Mouse (Mus musculus) layer of hippocampus, adult 9-10 months (tissue): ENCODE data around the gene Gm6377.

Experiments
- DNase-seq: peaks from one replicate; pipeline ENCODE4 v3.0.0; 2022; ENCODE audit warnings: low spot score

Gene Gm6377

DNA sequence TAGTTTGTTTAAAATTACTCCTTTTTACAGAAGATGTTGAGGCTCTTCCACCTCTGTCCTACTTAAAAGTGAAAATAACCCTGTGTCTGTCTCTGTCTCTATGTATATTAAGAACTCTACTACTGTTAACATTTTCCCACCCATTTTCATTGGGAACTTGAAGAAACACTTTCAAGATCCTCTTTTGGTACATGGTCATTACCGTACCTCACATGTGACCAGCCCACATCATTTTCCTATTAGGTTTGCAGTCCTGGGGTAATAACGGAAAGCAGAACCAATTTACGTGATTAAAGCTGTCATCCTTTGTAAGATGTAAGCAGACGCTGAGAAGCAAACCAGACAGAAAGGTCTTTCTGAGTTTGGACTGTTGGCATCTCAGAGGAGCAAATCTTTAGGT lies at the start of gene Gm6377:
TSS of gene Gm6377 (plus strand) at position 289 of the 400 bp plus-strand sequence.
- DNase-seq, result no peak

DNA sequence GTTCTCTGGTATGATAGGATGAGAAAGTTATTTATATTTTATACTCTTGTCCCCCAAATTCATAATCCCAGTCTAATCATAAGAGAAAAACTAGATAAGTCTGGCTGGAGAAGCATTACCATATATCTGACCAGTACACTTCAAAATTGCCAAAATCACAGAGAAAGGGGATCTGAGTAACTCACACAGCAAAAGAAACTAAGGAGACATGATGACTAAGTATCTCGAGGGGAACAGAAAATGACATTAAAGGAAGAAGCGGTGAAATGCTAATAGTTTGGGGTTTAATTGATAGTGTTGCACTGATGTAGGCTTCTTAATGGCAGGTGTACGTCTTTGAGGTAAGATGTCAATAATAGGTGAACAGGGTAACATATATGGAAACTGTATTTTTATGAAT lies 49.4 kb upstream of the Gm6377 start:
- no peak for DNase-seq

DNA sequence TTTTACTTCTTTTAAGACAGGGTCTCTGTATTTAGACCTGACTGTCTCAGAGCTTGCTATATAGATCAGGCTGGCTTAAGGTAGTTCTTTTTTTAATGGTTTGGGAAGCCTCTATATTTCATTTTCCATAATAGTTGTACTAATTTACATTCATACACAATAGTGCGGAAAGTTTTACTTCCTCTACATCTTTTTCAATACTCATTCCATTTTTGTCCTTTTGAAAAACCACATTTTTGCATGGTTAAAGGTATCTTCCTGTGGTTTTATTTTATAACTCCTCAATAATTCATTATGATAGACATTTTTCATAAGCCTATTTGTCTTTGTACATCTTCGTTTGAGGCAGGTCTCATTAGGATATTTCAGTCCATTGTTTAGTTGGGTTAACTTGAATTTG lies 45.3 kb upstream of the Gm6377 start:
- no peak for DNase-seq

DNA sequence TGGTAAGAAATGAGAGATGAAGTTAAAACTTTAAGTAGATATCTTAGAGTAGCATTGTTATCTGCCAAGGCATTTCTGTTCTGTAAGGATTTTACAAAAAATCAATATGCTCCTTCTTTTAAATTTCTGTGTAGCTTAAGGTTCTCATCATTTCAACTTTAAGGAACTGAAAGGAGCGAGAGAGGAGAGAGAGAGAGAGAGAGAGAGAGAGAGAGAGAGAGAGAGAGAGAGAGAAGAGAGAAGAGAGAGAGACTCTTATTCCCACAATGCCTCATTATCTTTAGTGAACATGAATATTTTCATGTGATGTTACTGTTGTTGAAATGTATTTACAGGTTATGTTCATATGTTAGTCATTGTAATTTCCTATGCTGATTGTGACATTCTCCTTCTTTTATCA lies 36.2 kb upstream of the Gm6377 start:
- DNase-seq, result no peak

DNA sequence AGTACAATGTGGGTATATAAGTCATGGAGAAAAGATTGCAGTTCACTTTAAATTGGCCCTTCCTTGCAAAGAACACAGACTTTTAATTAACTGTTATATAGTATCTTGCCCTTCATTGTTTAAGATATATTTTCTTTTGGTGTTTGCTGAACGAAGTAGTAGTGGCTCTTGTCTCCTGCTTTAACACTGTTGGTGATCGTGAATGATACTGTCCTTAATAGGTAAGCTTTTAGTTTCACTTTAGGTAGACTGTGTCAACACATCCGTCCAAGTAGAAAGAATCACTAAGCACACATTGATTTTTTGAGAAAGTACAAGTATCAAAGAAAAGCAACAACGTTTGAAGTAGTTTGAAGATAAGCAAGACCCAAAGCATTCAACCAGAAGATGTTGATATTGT lies 35.7 kb upstream of the Gm6377 start:
- DNase-seq, result no peak

DNA sequence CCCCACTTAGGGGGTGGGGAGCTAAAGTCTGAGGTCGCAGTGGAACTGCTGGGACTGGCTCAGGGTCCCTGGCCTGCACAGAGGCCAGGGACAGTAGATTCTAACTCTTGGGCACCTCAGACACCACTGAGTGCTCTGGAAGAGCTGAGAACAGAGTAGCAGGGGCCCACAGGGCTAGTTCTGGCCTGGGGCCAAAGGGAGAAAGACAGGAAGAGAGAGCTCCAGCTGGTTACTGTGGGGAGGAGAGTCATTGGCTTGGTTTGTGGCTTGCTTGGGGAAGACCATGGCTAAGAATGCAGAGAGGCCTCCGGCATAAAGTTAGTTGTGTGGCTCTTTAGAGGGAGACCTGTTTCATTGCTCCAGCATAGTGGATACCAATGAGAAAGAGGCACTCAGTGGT lies 21.5 kb upstream of the Gm6377 start:
- DNase-seq, result no peak

DNA sequence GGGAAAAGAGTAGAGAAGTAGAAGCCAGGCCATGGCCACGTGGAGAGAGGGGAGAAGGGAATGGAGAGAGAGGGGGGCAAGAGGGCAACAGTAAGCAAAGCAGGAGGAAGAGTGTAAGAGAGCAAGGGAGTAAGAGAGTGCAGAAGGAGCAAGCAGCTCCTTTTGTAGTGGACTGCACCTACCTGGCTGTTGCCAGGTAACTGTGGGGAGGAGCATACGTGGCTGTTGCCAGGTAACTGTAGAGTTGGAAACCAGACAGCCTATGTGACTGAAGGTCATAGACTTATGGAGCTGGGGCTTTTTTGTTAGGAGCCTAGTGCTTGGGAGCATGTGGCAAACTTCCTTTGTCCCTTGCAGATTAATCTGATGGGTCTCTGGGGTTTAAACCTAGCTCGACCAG lies 21.1 kb upstream of the Gm6377 start:
- no peak for DNase-seq

DNA sequence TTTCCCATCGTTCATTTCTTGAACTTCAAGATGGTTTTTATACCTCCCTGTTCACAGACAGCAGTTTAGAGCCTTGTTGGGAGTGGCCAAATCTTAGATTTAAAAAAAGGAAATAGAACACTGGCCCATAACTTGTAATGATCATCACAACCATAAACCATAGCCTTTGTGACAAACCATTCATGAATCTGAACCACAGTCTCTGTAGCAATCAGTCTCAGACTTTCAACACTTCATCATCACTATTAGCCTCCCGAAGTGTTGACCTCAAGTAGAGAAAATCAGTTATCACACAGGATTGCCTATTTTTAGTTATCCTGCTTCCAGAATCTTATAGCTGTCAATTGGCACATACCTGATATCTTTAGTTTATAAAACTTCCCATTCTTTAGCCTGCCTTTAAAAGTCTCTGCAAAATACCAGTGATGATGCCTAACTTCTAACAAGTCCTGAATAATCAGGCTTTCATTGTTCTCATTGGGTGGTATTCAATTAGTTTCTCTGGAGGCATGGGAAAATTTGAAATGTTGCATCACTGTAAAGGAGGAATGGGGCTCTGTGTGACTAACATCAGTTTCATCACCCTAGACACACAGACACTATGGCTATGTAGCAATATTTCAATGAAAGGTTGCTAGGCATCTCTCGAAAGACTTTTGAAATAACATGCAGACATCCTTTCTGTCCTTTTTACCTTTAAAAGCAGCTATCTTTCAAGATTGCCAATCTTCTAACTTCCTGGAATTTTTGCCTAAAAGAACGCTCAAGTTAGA lies 11.7 kb upstream of the Gm6377 start:
- DNase-seq, result no peak

DNA sequence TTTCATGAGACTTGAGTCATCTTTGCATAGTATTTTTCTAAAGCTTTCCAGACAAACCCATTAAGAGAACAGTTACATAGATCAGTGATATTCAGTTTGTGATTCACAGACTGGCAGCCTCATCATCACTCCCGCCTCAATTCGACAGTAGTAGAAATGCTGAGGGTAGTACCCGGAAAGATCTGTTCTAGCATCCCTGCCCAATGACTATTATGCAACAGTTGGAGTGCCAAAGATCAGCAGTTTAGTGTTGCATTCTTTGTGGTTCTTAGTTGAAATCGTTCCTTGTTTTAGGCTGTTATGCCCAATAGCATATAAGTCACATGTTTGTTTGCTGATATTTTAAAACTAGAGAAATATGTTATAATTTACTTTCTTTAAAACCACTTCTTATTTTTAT lies 6.9 kb upstream of the Gm6377 start:
- no peak for DNase-seq

DNA sequence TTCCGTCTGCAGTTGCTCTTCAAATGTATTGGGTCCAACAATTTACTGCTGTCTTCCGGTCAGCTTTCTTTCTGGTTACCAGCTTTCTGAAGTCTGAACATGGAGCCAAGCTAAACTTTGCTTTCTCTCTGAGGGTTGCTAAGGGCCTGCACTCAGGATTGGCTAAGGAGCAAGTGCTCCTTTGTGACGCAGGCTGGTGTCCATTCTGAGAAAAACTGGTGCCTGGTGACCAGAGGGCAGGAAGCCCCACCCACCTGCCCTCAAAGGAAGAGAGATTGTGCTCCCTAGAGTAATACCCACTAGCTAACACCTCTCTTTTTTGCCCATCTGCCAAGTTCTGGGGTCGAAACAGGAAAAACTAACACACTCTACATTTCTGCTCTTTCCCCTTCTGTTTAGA lies 5.6 kb upstream of the Gm6377 start:
- no peak for DNase-seq

DNA sequence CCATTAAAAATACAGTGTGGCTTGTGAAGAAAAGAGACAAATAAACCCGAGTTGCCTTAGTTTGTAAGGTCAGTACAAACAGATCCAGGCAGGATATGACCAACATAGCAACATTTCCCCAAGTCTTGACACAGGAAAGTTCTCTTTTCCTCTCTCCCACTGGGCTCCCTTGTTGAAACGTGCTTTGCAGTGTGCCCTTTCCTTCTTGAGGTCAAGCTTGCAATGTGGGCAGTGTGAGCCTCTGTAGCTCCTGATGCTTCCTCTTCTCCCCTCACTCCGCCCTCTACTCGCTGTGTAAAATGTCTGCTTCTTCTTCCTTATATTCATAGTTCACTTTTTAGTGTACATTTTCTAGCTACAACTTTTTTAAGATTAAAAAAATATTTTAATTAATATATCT lies 5.1 kb upstream of the Gm6377 start:
- DNase-seq, result no peak

DNA sequence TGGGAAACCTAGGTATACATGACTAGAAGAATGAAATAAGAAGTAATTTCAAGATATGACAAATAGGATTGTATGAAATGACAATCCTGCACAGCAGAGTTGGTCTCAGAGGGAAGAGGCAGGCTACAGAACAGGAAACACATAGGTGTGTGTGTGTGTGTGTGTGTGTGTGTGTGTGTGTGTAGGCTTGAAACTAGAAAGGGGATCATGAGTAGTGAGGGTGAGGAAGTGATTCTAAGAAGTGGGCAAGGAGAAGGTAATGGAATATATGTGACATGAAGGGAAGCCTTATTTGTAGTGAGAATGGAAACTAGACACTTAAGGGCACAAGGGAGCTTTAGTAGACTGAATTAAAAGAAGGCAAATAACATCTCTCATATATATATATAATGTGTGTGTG lies 11.3 kb downstream of the Gm6377 start:
- DNase-seq, result no peak

DNA sequence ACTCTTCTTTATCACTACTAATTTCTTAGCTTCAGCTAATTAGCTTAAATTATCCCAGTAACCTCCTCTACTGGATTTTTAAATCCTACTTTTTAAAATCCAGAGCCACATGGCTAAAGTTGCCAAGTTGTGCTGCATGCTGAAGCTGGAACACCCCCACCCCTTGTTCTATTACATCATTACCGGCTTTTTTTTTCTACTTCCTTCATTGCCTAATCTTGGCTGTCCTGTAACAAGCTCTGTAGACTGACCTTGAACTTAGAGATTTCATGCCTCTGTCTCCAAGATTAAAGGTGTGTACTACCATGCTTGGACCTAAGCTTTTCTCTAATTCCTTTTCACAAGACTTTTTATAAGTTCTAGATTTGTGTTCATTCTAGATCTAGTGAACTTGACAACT lies 32.2 kb downstream of the Gm6377 start:
- no peak for DNase-seq

DNA sequence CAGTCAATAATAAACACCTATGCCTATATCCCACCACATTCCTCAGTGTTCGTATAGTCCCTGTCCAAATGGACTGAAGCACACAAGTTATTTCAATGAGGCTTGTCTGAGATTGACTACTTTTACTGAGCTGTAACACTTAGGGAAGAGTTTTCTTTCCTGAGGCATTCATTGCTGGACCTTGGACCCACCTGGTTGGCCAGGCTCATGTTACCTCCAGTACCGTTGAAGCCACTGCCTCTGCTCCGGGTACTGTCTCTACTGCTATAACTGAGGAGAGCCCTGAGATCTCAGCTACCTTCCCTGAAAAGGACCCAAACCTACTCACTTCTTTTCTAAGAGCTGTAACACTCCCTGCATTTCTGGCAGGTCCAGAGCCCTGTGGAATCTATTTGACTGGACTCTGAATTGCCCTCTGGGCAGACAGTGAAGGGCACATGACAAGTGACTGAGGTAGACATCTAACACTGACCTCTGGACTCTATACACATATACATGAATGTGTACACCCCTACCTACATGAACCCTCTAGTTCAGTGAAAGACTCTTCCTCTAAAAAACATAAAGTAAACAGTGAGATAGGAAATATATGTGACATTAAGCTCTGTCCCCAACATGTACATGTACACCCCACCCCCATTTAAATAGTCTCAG lies 39.0 kb downstream of the Gm6377 start:
- no peak for DNase-seq

DNA sequence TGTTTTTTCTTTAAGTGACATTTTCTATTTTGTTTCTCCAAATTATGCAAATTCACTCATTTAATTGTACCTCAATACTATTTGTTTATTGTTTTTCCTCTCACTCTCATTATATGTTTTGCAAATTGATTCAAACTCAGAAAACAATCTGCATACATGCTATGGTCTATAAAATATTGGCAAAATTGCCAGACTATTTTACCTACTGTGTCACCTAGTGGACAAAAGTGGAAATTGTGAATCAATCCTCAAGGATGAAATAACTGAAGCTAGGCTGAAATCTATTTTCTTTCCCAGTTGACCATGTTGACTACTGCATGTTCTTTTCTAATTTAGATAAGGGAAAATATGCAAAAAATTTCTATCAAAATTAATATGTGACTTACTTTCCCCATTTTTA lies 41.6 kb downstream of the Gm6377 start:
- no peak for DNase-seq
